Mouse (Mus musculus): ENCODE measurements around the gene Fcf1. TPM values are rescaled to one million over a fixed set of nuclear protein-coding genes. Genes with fewer than 3 reads are reported as not detected.

Gene Fcf1
- polyA plus RNA-seq, 1 experiment from 2014 or later, result 136 TPM

DNA sequence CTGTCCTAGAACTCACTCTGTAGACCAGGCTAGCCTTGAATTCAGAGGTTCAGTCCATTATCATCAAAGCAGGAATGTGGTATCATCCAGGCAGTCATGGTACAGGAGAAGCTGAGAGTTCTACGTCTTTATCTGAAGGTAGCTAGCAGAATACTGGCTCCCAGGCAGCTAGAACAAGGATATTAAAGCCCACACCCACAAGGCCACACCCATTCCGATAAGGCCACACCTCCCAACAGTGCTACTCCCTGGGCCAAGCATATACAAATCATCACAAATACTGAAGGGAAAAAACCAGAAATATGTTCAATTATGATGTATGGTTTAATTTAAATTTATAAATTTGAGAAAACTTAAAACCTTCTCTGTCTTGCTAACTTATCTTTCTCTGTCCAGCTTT lies 41.5 kb downstream of the Fcf1 start:
- Histone ChIP-seq H3K27me3 (replicated peaks) (no peaks in the 10 kb centered on the region), H3K4me2 (no peak overlapping the region), H3K9ac (no peak overlapping the region), H3K36me3 (peaks cover 62% of the 10 kb centered on the region), H3K27ac (no peak overlapping the region), H3K4me1 (peaks cover 8% of the 10 kb centered on the region), H3K4me3 (no peak overlapping the region), H3K9me3 (replicated peaks) (0 out of 2 replicates have a peak, but pooled peaks cover 4% of the 10 kb centered on the region)
- peak; percentile 81 for ATAC-seq
- 40% methylated on average over 2 of the region's 2 CpGs for WGBS (ENCODE audit: insufficient replicate concordance)

DNA sequence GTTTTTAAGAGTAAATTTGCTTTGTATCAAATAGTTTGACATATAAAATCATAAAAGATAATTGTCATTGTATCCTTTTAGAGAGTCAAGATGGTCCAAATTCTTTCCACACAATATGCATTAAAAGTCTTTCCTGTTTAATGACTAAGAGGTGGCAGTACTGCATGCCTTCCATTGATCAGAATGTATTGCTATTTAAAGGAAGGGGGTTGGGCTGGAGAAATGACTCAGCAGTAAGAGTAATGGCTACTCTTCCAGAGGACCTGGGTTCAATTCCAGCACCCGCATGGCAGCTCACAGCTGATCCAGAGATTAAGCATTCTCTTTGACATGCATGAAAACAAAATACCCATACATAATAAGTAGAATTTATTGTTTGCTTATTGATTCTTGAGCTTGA lies 51.4 kb downstream of the Fcf1 start:
- no peak overlapping the region for H3K9ac ChIP-seq
- WGBS (ENCODE audit: insufficient replicate concordance), result 90% methylated on average over 1 of the region's 1 CpGs
- peaks cover 26% of the 10 kb centered on the region for H3K36me3 ChIP-seq
- H3K27me3 ChIP-seq (replicated peaks), result no peaks in the 10 kb centered on the region
- H3K4me3 ChIP-seq, result no peak overlapping the region
- peaks cover 6% of the 10 kb centered on the region for H3K4me1 ChIP-seq
- H3K27ac ChIP-seq, result no peak overlapping the region
- H3K9me3 ChIP-seq (replicated peaks), result no peaks in the 10 kb centered on the region
- H3K4me2 ChIP-seq, result no peak overlapping the region
- ATAC-seq, result no peak

DNA sequence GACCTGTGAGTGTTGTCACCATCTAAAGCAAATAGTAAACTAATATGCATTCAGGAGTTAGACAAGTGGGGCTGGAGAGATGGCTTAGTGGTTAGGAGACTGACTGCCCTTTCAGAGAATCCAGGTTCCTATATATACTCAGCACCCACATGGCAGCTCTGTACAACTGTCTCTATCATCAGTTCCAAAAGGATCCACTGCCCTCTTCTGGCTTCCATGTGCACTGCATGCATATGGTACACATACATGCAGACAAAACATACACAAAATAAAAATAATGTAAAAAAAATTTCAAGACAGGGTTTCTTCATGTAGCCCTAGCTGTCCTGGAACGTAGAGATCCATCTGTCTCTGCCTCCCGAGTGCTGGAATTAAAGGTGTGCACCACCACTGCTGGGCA lies 62.0 kb downstream of the Fcf1 start:
- H3K9me3 ChIP-seq (replicated peaks), result no peaks in the 10 kb centered on the region
- no peak for ATAC-seq
- no peak overlapping the region for H3K27ac ChIP-seq
- 78% methylated on average over 2 of the region's 2 CpGs for WGBS (ENCODE audit: insufficient replicate concordance)
- H3K4me1 ChIP-seq, result no peaks in the 10 kb centered on the region
- peaks cover 67% of the 10 kb centered on the region for H3K36me3 ChIP-seq
- no peak overlapping the region for H3K4me2 ChIP-seq
- H3K9ac ChIP-seq, result no peak overlapping the region
- no peaks in the 10 kb centered on the region for H3K27me3 ChIP-seq (replicated peaks)
- no peak overlapping the region for H3K4me3 ChIP-seq

Other genes with a start within 250 kb of the Fcf1 start
- 23.6 and 24.0 TPM in 2 replicates for gene Npc2, start 197.7 kb upstream of the Fcf1 start, polyA plus RNA-seq (2016; fragmentation: Nextera tagmentation; extraction: Ambion mirVana)
- gene Isca2, start 197.6 kb upstream of the Fcf1 start, polyA plus RNA-seq (2016; fragmentation: Nextera tagmentation; extraction: Ambion mirVana), result 116 and 123 TPM in 2 replicates
- 0.39 and 0.42 TPM in 2 replicates for gene Ltbp2, start 94.4 kb upstream of the Fcf1 start, polyA plus RNA-seq (2016; fragmentation: Nextera tagmentation; extraction: Ambion mirVana)
- 19.1 and 20.2 TPM in 2 replicates for gene Arel1, start within 50 bp of the Fcf1 start, polyA plus RNA-seq (2016; fragmentation: Nextera tagmentation; extraction: Ambion mirVana)
- 12.4 and 13.7 TPM in 2 replicates for gene Ylpm1, start 25.4 kb downstream of the Fcf1 start, polyA plus RNA-seq (2016; fragmentation: Nextera tagmentation; extraction: Ambion mirVana)
- 3.9 and 4.1 TPM in 2 replicates for gene Prox2, start 139.9 kb downstream of the Fcf1 start, polyA plus RNA-seq (2016; fragmentation: Nextera tagmentation; extraction: Ambion mirVana)
- gene Dlst, start 139.9 kb downstream of the Fcf1 start, polyA plus RNA-seq (2016; fragmentation: Nextera tagmentation; extraction: Ambion mirVana), result 99.5 and 104 TPM in 2 replicates
- 0.57 and 0.60 TPM in 2 replicates for gene Rps6kl1, start 180.4 kb downstream of the Fcf1 start, polyA plus RNA-seq (2016; fragmentation: Nextera tagmentation; extraction: Ambion mirVana)
- 0.97 and 1.6 TPM in 2 replicates for gene Pgf, start 206.9 kb downstream of the Fcf1 start, polyA plus RNA-seq (2016; fragmentation: Nextera tagmentation; extraction: Ambion mirVana)
- gene Eif2b2, start 248.6 kb downstream of the Fcf1 start, polyA plus RNA-seq (2016; fragmentation: Nextera tagmentation; extraction: Ambion mirVana), result 53.4 and 60.9 TPM in 2 replicates

Measured in liver, embryonic 12.5 days (tissue).